Mouse (Mus musculus) intestine, embryonic 14.5 days (tissue): ENCODE results near the gene Olfr740. TPM values are rescaled to one million over a fixed set of nuclear protein-coding genes. Genes with fewer than 3 reads are reported as not detected.

Experiments used
- ATAC-seq: fragments of 200-750 bp; cut with Nextera tagmentation; replicated peaks from 2 replicates; pipeline ENCODE4 v1.8.0; 2017; ENCODE audit warnings: low read depth, moderate number of reproducible peaks, moderate TSS enrichment, moderate library complexity; ENCODE audit not compliant: low FRiP score, low TSS enrichment
- DNase-seq: peaks from one replicate; pipeline ENCODE4 v3.0.0-alpha.2; 2018; ENCODE audit warnings: low spot score
- H3K27ac ChIP-seq: fragments of 300-500 bp; sonication (generic); 2 replicates; pipeline ENCODE4 v1.5.1; 2014; ENCODE audit warnings: low read depth, mild to moderate bottlenecking, control low read depth
- H3K27me3 ChIP-seq: fragments of 300-500 bp; sonication (generic); replicated peaks from 2 replicates; pipeline ENCODE4 v1.6.1; 2014; ENCODE audit warnings: low read length, control low read depth; ENCODE audit not compliant: control insufficient read depth, insufficient read depth
- H3K36me3 ChIP-seq: fragments of 300-500 bp; sonication (generic); 2 replicates; pipeline ENCODE4 v1.6.1; 2014; ENCODE audit warnings: low read length, control low read depth; ENCODE audit not compliant: control insufficient read depth, insufficient read depth
- H3K4me1 ChIP-seq: fragments of 300-500 bp; sonication (generic); replicated peaks from 2 replicates; pipeline ENCODE4 v1.6.1; 2014; ENCODE audit warnings: low read length, control low read depth, mixed read lengths; ENCODE audit not compliant: control insufficient read depth, insufficient read depth
- H3K4me2 ChIP-seq: fragments of 300-500 bp; sonication (generic); 2 replicates; pipeline ENCODE4 v1.6.1; 2014; ENCODE audit warnings: low read length
- H3K4me3 ChIP-seq: fragments of 300-500 bp; sonication (generic); 2 replicates; pipeline ENCODE4 v1.5.1; 2014; ENCODE audit warnings: low read depth, low read length, control low read depth, mixed read lengths
- H3K9ac ChIP-seq: fragments of 300-500 bp; sonication (generic); 2 replicates; pipeline ENCODE4 v1.6.1; 2014; ENCODE audit warnings: mild to moderate bottlenecking, low read length
- H3K9me3 ChIP-seq: fragments of 300-500 bp; sonication (generic); 2 replicates; pipeline ENCODE4 v1.6.1; 2016; ENCODE audit warnings: low read length, control low read depth; ENCODE audit not compliant: control insufficient read depth
- WGBS: fragments of 180-500 bp; shearing (Covaris S2); extraction: QIAGEN DNeasy Blood & Tissue Kit; methylation state at CpG from one replicate; pipeline ENCODE4 v1.1.7; 2014; 5-methylcytosine and 5-hydroxymethylcytosine counted together
- polyA plus RNA-seq: library from polyadenylated mRNA; unstranded; fragments of >200 nt; fragmentation: Nextera tagmentation; extraction: Ambion mirVana; gene quantifications from 2 replicates; pipeline ENCODE4 v1.2.1, GENCODE M21; 2014

Gene Olfr740
- polyA plus RNA-seq, result not detected in 2 replicates

GRCm38 (mm10) chr14:50445245-50445644 is at the start of gene Olfr740:
Olfr740 (plus strand) TSS chr14:50445545.
- Histone ChIP-seq H3K9me3 (no peaks in the 10 kb centered on the region), H3K9ac (no peak within 1 kb of the TSS), H3K27me3 (no peaks in the 10 kb centered on the region), H3K4me3 (no peak within 1 kb of the TSS), H3K4me1 (no peaks in the 10 kb centered on the region), H3K4me2 (no peak within 1 kb of the TSS), H3K27ac (no peak within 1 kb of the TSS), H3K36me3 (no peaks in the 10 kb centered on the region)
- ATAC-seq, result no peak
- 86% methylated on average over 3 of the region's 3 CpGs for WGBS
- DNase-seq, result no peak

GRCm38 (mm10) chr14:50407268-50407667 is 38.1 kb upstream of the Olfr740 start, which contains the start of gene Olfr738:
Olfr738 (plus strand) TSS chr14:50407568.
- ATAC-seq (no peak), DNase-seq (no peak)
- Histone ChIP-seq H3K27ac (no peak within 1 kb of the TSS), H3K9ac (no peak within 1 kb of the TSS), H3K4me3 (no peak within 1 kb of the TSS), H3K4me1 (no peaks in the 10 kb centered on the region), H3K9me3 (no peaks in the 10 kb centered on the region), H3K27me3 (no peaks in the 10 kb centered on the region), H3K36me3 (no peaks in the 10 kb centered on the region), H3K4me2 (no peak within 1 kb of the TSS)
- WGBS, result 59% methylated on average over 1 of the region's 1 CpGs

GRCm38 (mm10) chr14:50418326-50418725 is 27.0 kb upstream of the Olfr740 start, which contains the start of gene Olfr739:
Olfr739 (plus strand) TSS chr14:50418626.
- Histone ChIP-seq H3K4me1 (no peaks in the 10 kb centered on the region), H3K27me3 (no peaks in the 10 kb centered on the region), H3K4me3 (no peak within 1 kb of the TSS), H3K36me3 (no peaks in the 10 kb centered on the region), H3K27ac (no peak within 1 kb of the TSS), H3K9me3 (no peaks in the 10 kb centered on the region), H3K9ac (no peak within 1 kb of the TSS), H3K4me2 (no peak within 1 kb of the TSS)
- WGBS, result 75% methylated on average over 2 of the region's 2 CpGs
- DNase-seq (no peak), ATAC-seq (no peak)

GRCm38 (mm10) chr14:50472438-50472837 is 27.1 kb downstream of the Olfr740 start, which contains the start of gene Olfr741:
Olfr741 (plus strand) TSS chr14:50472738.
- Histone ChIP-seq H3K4me2 (no peak within 1 kb of the TSS), H3K4me1 (no peaks in the 10 kb centered on the region), H3K9me3 (no peaks in the 10 kb centered on the region), H3K27ac (no peak within 1 kb of the TSS), H3K36me3 (no peaks in the 10 kb centered on the region), H3K4me3 (no peak within 1 kb of the TSS), H3K9ac (no peak within 1 kb of the TSS), H3K27me3 (no peaks in the 10 kb centered on the region)
- DNase-seq (no peak), ATAC-seq (no peak)
- 68% methylated on average over 2 of the region's 2 CpGs for WGBS

GRCm38 (mm10) chr14:50478406-50478805 is 33.1 kb downstream of the Olfr740 start:
- Histone ChIP-seq H3K27me3 (no peaks in the 10 kb centered on the region), H3K36me3 (no peaks in the 10 kb centered on the region), H3K4me2 (no peak overlapping the region), H3K9me3 (no peaks in the 10 kb centered on the region), H3K9ac (no peak overlapping the region), H3K4me1 (no peaks in the 10 kb centered on the region), H3K4me3 (no peak overlapping the region), H3K27ac (no peak overlapping the region)
- WGBS, result 64% methylated on average over 2 of the region's 2 CpGs
- DNase-seq (no peak), ATAC-seq (no peak)

GRCm38 (mm10) chr14:50503300-50503699 is 58.0 kb downstream of the Olfr740 start, which contains the start of gene Olfr742:
Olfr742 (plus strand) TSS chr14:50503600.
- Histone ChIP-seq H3K4me2 (no peak within 1 kb of the TSS), H3K4me1 (no peaks in the 10 kb centered on the region), H3K4me3 (no peak within 1 kb of the TSS), H3K27ac (no peak within 1 kb of the TSS), H3K9me3 (no peaks in the 10 kb centered on the region), H3K36me3 (no peaks in the 10 kb centered on the region), H3K9ac (no peak within 1 kb of the TSS), H3K27me3 (no peaks in the 10 kb centered on the region)
- no peak for ATAC-seq
- 57% methylated on average over 2 of the region's 2 CpGs for WGBS
- no peak for DNase-seq

Other genes with a start within 250 kb of the Olfr740 start
- gene Olfr731, start 203.7 kb upstream of the Olfr740 start, polyA plus RNA-seq, result not detected in 2 replicates
- not detected in 2 replicates for gene Olfr732, start 161.3 kb upstream of the Olfr740 start, polyA plus RNA-seq
- not detected in 2 replicates for gene Olfr733, start 144.0 kb upstream of the Olfr740 start, polyA plus RNA-seq
- gene Olfr734, start 118.8 kb upstream of the Olfr740 start, polyA plus RNA-seq, result not detected in 2 replicates
- not detected in 2 replicates for gene Olfr735, start 96.7 kb upstream of the Olfr740 start, polyA plus RNA-seq
- not detected in 2 replicates for gene Tlr11, start 87.6 kb upstream of the Olfr740 start, polyA plus RNA-seq
- gene Olfr736, start 64.4 kb upstream of the Olfr740 start, polyA plus RNA-seq, result not detected in 2 replicates
- gene Olfr738, start 38.0 kb upstream of the Olfr740 start, polyA plus RNA-seq, result not detected in 2 replicates
- gene Olfr739, start 26.9 kb upstream of the Olfr740 start, polyA plus RNA-seq, result not detected in 2 replicates
- not detected in 2 replicates for gene Olfr741, start 27.2 kb downstream of the Olfr740 start, polyA plus RNA-seq
- not detected in 2 replicates for gene Olfr742, start 58.1 kb downstream of the Olfr740 start, polyA plus RNA-seq
- not detected in 2 replicates for gene Olfr743, start 76.3 kb downstream of the Olfr740 start, polyA plus RNA-seq
- gene Olfr744, start 169.3 kb downstream of the Olfr740 start, polyA plus RNA-seq, result not detected in 2 replicates
- gene Olfr745, start 193.8 kb downstream of the Olfr740 start, polyA plus RNA-seq, result not detected in 2 replicates
- gene Olfr746, start 201.5 kb downstream of the Olfr740 start, polyA plus RNA-seq, result not detected in 2 replicates
- gene Olfr747, start 247.7 kb downstream of the Olfr740 start, polyA plus RNA-seq, result not detected in 2 replicates